Mouse (Mus musculus): ENCODE measurements around the gene Syngr2.

- TF ChIP-seq GATA1 (IDR thresholded peaks at IDR 0.05; ENCODE audit: borderline replicate concordance, low read length) (no peak), FLI1 (IDR thresholded peaks at IDR 0.05; ENCODE audit: low read length) (no peak)
These were observed 33.9 kb upstream of the Syngr2 start for GRCm38 (mm10) chr11:117775540-117775939.
